Mouse (Mus musculus) embryo, embryonic 11 days (tissue): ENCODE data around the gene Hoxb4.
A peak's percentile ranks its signal among the peaks of the same experiment; 100 is the strongest.

Experiments
- DNase-seq: peaks from one replicate; pipeline ENCODE4 v3.0.0-alpha.2; 2015

Gene Hoxb4

GRCm38 (mm10) chr11:96338957-96339855, 21.1 kb downstream of the Hoxb4 start:
- DNase-seq = no peak

- peak; percentile 86 for DNase-seq
Observed at GRCm38 (mm10) chr11:96340698-96341365, 22.8 kb downstream of the Hoxb4 start.

- peak; percentile 70 for DNase-seq
Observed at GRCm38 (mm10) chr11:96341701-96342575, 23.9 kb downstream of the Hoxb4 start.

GRCm38 (mm10) chr11:96342576-96342930, 24.5 kb downstream of the Hoxb4 start:
- peak; percentile 43 for DNase-seq

- peak; percentile 53 for DNase-seq
Observed at GRCm38 (mm10) chr11:96343206-96343745, 25.2 kb downstream of the Hoxb4 start.

GRCm38 (mm10) chr11:96344061-96344877, 26.2 kb downstream of the Hoxb4 start:
- peak; percentile 73 for DNase-seq

GRCm38 (mm10) chr11:96344878-96345159, 26.8 kb downstream of the Hoxb4 start:
- DNase-seq = peak; percentile 50

- peak; percentile 76 for DNase-seq
Observed at GRCm38 (mm10) chr11:96345220-96345892, 27.3 kb downstream of the Hoxb4 start.

GRCm38 (mm10) chr11:96345893-96346806, 28.1 kb downstream of the Hoxb4 start:
- peak; percentile 49 for DNase-seq

- no peak for DNase-seq
Observed at GRCm38 (mm10) chr11:96346916-96347520, 29.0 kb downstream of the Hoxb4 start.

- no peak for DNase-seq
Observed at GRCm38 (mm10) chr11:96347717-96348116, 29.6 kb downstream of the Hoxb4 start.

- DNase-seq = peak; percentile 82
Observed at GRCm38 (mm10) chr11:96348141-96348928, 30.3 kb downstream of the Hoxb4 start.

GRCm38 (mm10) chr11:96348988-96349387, 30.9 kb downstream of the Hoxb4 start:
- no peak for DNase-seq

GRCm38 (mm10) chr11:96349491-96350340, 31.6 kb downstream of the Hoxb4 start:
- DNase-seq = peak; percentile 81

- no peak for DNase-seq
Observed at GRCm38 (mm10) chr11:96350341-96350624, 32.2 kb downstream of the Hoxb4 start, which contains the start of gene Hoxb2. TSS of gene Hoxb2 (plus strand) at chr11:96350525.

GRCm38 (mm10) chr11:96350791-96351190, 32.7 kb downstream of the Hoxb4 start:
- no peak for DNase-seq

GRCm38 (mm10) chr11:96351312-96351711, 33.2 kb downstream of the Hoxb4 start:
- DNase-seq = peak; percentile 80

GRCm38 (mm10) chr11:96351831-96352230, 33.8 kb downstream of the Hoxb4 start:
- DNase-seq = peak; percentile 79
